Mouse (Mus musculus) heart, embryonic 10.5 days (tissue): ENCODE results near the gene Nsun5. TPM values are rescaled to one million over a fixed set of nuclear protein-coding genes. Genes with fewer than 3 reads are reported as not detected.
"Not testable (repeated sequence)": the region's sequence is repeated elsewhere in the genome, so short reads cannot be mapped to it uniquely, and the experiment has no call there.

Experiments used
- DNase-seq: peaks from one replicate; pipeline ENCODE4 v3.0.0-alpha.2; 2017; ENCODE audit warnings: low spot score
- H3K27ac ChIP-seq: fragments of 300-500 bp; sonication (generic); 2 replicates; pipeline ENCODE4 v1.5.1; 2016; ENCODE audit warnings: mild to moderate bottlenecking
- H3K27me3 ChIP-seq: fragments of 300-500 bp; sonication (generic); 2 replicates; pipeline ENCODE4 v1.6.1; 2016; ENCODE audit warnings: mild to moderate bottlenecking; ENCODE audit not compliant: poor library complexity, insufficient read depth, severe bottlenecking
- H3K36me3 ChIP-seq: fragments of 300-500 bp; sonication (generic); 2 replicates; pipeline ENCODE4 v1.6.1; 2016; ENCODE audit warnings: mild to moderate bottlenecking, moderate library complexity
- H3K4me1 ChIP-seq: fragments of 300-500 bp; sonication (generic); 2 replicates; pipeline ENCODE4 v1.6.1; 2016; ENCODE audit warnings: mild to moderate bottlenecking
- H3K4me3 ChIP-seq: fragments of 300-500 bp; sonication (generic); 2 replicates; pipeline ENCODE4 v1.5.1; 2016; ENCODE audit warnings: mild to moderate bottlenecking, moderate library complexity
- H3K9me3 ChIP-seq: fragments of 300-500 bp; sonication (generic); 2 replicates; pipeline ENCODE4 v1.6.1; 2016; ENCODE audit warnings: mild to moderate bottlenecking, moderate library complexity
- WGBS: fragments of 180-500 bp; shearing (Covaris S2); methylation state at CpG from one replicate; pipeline ENCODE4 v1.1.7; 2016; 5-methylcytosine and 5-hydroxymethylcytosine counted together
- polyA plus RNA-seq: library from polyadenylated mRNA; unstranded; fragments of >200 nt; fragmentation: Nextera tagmentation; extraction: Ambion mirVana; gene quantifications from 2 replicates; pipeline ENCODE4 v1.2.1, GENCODE M21; 2016

Gene Nsun5
- polyA plus RNA-seq, 1 experiment from 2014 or later = 33.5 TPM

- no peak for DNase-seq
- 0 out of 2 replicates have a peak overlapping the region, but pooled peaks have one; percentile 19 for H3K4me3 ChIP-seq
These were observed 16.2 kb upstream of the Nsun5 start for GRCm38 (mm10) chr5:135353564-135353963.

GRCm38 (mm10) chr5:135356090-135356489 lies 13.7 kb upstream of the Nsun5 start:
- no peak for DNase-seq

More at GRCm38 (mm10) chr5:135353564-135353963, 16.2 kb upstream of the Nsun5 start:
- Histone ChIP-seq H3K27ac (no peak overlapping the region), H3K36me3 (no peaks in the 10 kb centered on the region), H3K9me3 (peaks cover 12% of the 10 kb centered on the region), H3K27me3 (peaks cover 28% of the 10 kb centered on the region), H3K4me1 (0 out of 2 replicates have a peak, but pooled peaks cover 3% of the 10 kb centered on the region)
- 16% methylated on average over 20 of the region's 20 CpGs for WGBS

GRCm38 (mm10) chr5:135357556-135357955 lies 12.2 kb upstream of the Nsun5 start:
- no peak for DNase-seq
- WGBS = 81% methylated on average over 2 of the region's 2 CpGs
- Histone ChIP-seq H3K27me3 (peaks cover 24% of the 10 kb centered on the region), H3K9me3 (peaks cover 3% of the 10 kb centered on the region; the same call in 1 of the 2 replicates), H3K36me3 (no peaks in the 10 kb centered on the region), H3K4me1 (0 out of 2 replicates have a peak, but pooled peaks cover 3% of the 10 kb centered on the region), H3K27ac (no peak overlapping the region), H3K4me3 (no peak overlapping the region)

More at GRCm38 (mm10) chr5:135356090-135356489, 13.7 kb upstream of the Nsun5 start:
- peaks cover 31% of the 10 kb centered on the region for H3K27me3 ChIP-seq
- 0 out of 2 replicates have a peak, but pooled peaks cover 3% of the 10 kb centered on the region for H3K4me1 ChIP-seq
- no peak overlapping the region for H3K4me3 ChIP-seq
- H3K9me3 ChIP-seq = peaks cover 3% of the 10 kb centered on the region; the same call in 1 of the 2 replicates
- no peak overlapping the region for H3K27ac ChIP-seq
- H3K36me3 ChIP-seq = no peaks in the 10 kb centered on the region
- WGBS = 56% methylated on average over 1 of the region's 1 CpGs

- WGBS = 76% methylated on average over 2 of the region's 2 CpGs
- Histone ChIP-seq H3K4me1 (no peaks in the 10 kb centered on the region), H3K4me3 (no peak overlapping the region), H3K9me3 (peaks cover 3% of the 10 kb centered on the region; the same call in 1 of the 2 replicates), H3K27me3 (peaks cover 12% of the 10 kb centered on the region; the same call in 1 of the 2 replicates), H3K36me3 (no peaks in the 10 kb centered on the region), H3K27ac (no peak overlapping the region)
- no peak for DNase-seq
These were observed 10.0 kb upstream of the Nsun5 start for GRCm38 (mm10) chr5:135359772-135360171.

DNA sequence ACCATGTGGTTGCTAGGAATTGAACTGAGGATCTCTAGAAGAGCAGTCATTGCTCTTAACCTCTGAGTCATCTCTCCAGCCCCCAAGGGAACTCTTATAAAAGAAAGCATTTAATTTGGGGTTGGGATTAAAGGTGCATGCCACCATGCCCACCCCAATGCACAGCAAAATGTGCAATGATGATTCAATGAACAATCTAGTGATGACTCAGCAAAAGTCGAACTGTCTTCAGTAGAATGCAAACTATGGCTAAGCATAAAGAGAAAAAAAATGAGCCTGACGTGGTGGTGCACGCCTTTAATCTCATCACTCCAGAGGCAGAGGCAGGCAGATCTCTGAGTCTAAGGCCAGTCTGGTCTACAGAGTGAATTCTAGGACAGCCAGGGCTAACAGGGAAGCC lies 7.2 kb upstream of the Nsun5 start:
- no peak overlapping the region for H3K4me3 ChIP-seq
- peaks cover 27% of the 10 kb centered on the region for H3K27me3 ChIP-seq
- DNase-seq = no peak
- H3K9me3 ChIP-seq = peaks cover 1% of the 10 kb centered on the region; the same call in 1 of the 2 replicates
- 85% methylated on average over 3 of the region's 3 CpGs for WGBS
- no peak overlapping the region for H3K27ac ChIP-seq
- no peaks in the 10 kb centered on the region for H3K4me1 ChIP-seq
- no peaks in the 10 kb centered on the region for H3K36me3 ChIP-seq

DNA sequence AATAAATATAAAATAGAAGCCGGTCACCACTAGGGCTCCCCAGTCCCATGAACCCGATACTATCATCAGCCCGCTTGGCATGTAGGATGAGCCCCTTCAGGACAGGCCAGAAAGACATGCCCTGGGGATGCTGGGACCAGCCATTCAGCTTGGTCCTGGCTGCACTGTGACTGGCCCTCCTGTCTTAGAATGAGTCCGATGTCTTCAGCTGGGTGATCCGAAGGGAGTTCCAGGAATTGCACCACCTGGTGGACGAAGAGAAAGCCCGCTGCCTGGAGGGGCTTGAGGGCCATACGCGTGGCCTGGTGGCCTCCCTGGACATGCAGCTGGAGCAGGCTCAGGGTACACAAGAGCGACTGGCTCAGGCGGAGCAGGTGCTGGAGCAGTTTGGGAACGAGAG lies 6.2 kb upstream of the Nsun5 start:
- Histone ChIP-seq H3K9me3 (no peaks in the 10 kb centered on the region), H3K36me3 (no peaks in the 10 kb centered on the region), H3K27ac (no peak overlapping the region), H3K4me3 (no peak overlapping the region), H3K27me3 (peaks cover 25% of the 10 kb centered on the region), H3K4me1 (no peaks in the 10 kb centered on the region)
- 26% methylated on average over 12 of the region's 12 CpGs for WGBS
- DNase-seq = peak; percentile 83

DNA sequence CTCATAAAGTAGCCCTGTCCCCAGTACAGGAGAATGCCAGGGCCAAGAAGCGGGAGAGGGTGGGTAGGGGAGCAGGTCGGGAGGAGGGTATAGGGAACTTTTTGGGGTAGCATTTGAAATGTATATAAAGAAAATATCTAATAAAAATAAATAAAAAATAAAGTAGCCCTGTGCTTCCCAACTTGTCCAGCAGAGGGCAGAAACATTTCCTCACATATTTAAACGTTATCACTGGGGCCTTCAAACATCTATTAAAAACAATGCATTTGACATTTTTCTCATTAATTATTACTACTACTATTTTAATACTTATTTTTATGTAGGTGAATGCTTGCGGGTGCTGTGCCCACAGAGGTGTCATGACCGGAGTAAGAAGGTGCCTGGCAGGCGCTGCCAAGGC lies 1.9 kb upstream of the Nsun5 start:
- Histone ChIP-seq H3K27ac (no peak overlapping the region), H3K4me3 (no peak overlapping the region), H3K36me3 (peaks cover 16% of the 10 kb centered on the region), H3K9me3 (no peaks in the 10 kb centered on the region), H3K4me1 (peaks cover 17% of the 10 kb centered on the region), H3K27me3 (peaks cover 22% of the 10 kb centered on the region)
- DNase-seq = no peak
- WGBS = 54% methylated on average over 6 of the region's 6 CpGs

GRCm38 (mm10) chr5:135368312-135368711 lies 1.4 kb upstream of the Nsun5 start:
- Histone ChIP-seq H3K27me3 (peaks cover 22% of the 10 kb centered on the region), H3K4me3 (no peak overlapping the region), H3K36me3 (peaks cover 20% of the 10 kb centered on the region), H3K9me3 (no peaks in the 10 kb centered on the region), H3K4me1 (peaks cover 17% of the 10 kb centered on the region), H3K27ac (no peak overlapping the region)
- 79% methylated on average over 6 of the region's 6 CpGs for WGBS
- DNase-seq = no peak

DNA sequence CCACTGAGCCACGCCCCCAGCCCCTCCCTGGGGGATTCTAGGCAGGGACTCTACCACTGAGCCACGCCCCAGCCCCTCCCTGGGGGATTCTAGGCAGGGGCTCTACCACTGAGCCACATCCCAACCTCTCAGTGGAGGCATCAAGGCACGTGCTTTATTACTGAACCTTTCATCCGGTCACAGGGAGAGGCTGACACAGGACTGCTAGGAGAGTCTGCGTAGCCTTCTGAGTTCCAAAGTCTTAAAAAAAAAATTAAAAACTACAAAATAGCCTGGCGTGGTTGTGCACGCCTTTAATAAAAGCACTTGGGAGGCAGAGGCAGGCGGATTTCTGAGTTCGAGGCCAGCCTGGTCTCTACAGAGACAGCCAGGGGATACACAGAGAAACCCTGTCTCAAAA lies 557 bp upstream of the Nsun5 start:
- DNase-seq, H3K9me3 ChIP-seq: not testable (repeated sequence)
- 55% methylated on average over 9 of the region's 9 CpGs for WGBS
- H3K4me3 ChIP-seq = peak overlapping the region; percentile 97
- H3K36me3 ChIP-seq = peaks cover 29% of the 10 kb centered on the region
- peaks cover 20% of the 10 kb centered on the region for H3K27me3 ChIP-seq
- H3K4me1 ChIP-seq = peaks cover 17% of the 10 kb centered on the region
- peak overlapping the region; percentile 89; the same call in 1 of the 2 replicates for H3K27ac ChIP-seq

- peaks cover 17% of the 10 kb centered on the region for H3K4me1 ChIP-seq
- no peaks in the 10 kb centered on the region for H3K9me3 ChIP-seq
- 94% methylated on average over 13 of the region's 13 CpGs for WGBS
- H3K27me3 ChIP-seq = peaks cover 9% of the 10 kb centered on the region
- no peak overlapping the region for H3K4me3 ChIP-seq
- H3K27ac ChIP-seq = no peak overlapping the region
- peaks cover 49% of the 10 kb centered on the region for H3K36me3 ChIP-seq
- no peak for DNase-seq
These were observed 1.4 kb downstream of the Nsun5 start for GRCm38 (mm10) chr5:135371195-135371594.

- Histone ChIP-seq H3K27me3 (no peaks in the 10 kb centered on the region), H3K4me3 (no peak overlapping the region), H3K36me3 (peaks cover 71% of the 10 kb centered on the region), H3K4me1 (peaks cover 17% of the 10 kb centered on the region), H3K27ac (no peak overlapping the region), H3K9me3 (no peaks in the 10 kb centered on the region)
- DNase-seq = no peak
- WGBS = 93% methylated on average over 5 of the region's 5 CpGs
These were observed 3.8 kb downstream of the Nsun5 start for GRCm38 (mm10) chr5:135373601-135374000.

GRCm38 (mm10) chr5:135375167-135375566 lies 5.4 kb downstream of the Nsun5 start:
- Histone ChIP-seq H3K4me1 (peaks cover 10% of the 10 kb centered on the region), H3K9me3 (no peaks in the 10 kb centered on the region), H3K36me3 (peaks cover 86% of the 10 kb centered on the region), H3K27me3 (no peaks in the 10 kb centered on the region), H3K4me3 (no peak overlapping the region), H3K27ac (no peak overlapping the region)
- DNase-seq = no peak
- 84% methylated on average over 8 of the region's 8 CpGs for WGBS

DNA sequence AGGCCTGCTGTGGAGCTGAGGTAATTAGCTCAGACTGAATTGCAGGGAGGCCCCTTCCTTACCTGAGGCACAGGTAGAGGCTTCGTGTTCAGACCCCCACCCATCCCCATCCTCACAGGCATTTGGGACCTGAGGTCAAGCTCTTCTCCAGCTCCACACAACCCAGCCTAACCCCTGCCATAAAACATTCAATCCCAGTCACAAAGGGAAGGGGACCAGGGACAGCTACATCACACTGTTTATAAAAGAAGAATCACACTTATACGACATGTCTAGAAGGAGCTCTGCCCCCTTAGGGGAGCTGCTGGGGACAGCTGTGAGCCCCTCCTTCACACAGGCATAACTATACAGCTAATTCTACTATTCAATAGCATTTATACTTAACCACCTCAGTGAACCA lies 6.6 kb downstream of the Nsun5 start:
- Histone ChIP-seq H3K4me3 (no peak overlapping the region), H3K4me1 (no peaks in the 10 kb centered on the region), H3K27ac (no peak overlapping the region), H3K36me3 (peaks cover 96% of the 10 kb centered on the region), H3K27me3 (no peaks in the 10 kb centered on the region), H3K9me3 (no peaks in the 10 kb centered on the region)
- WGBS = 80% methylated on average over 2 of the region's 2 CpGs
- DNase-seq = no peak

GRCm38 (mm10) chr5:135380681-135381080 lies 10.9 kb downstream of the Nsun5 start:
- 92% methylated on average over 4 of the region's 4 CpGs for WGBS
- no peak overlapping the region for H3K4me3 ChIP-seq
- no peaks in the 10 kb centered on the region for H3K9me3 ChIP-seq
- no peak overlapping the region for H3K27ac ChIP-seq
- no peaks in the 10 kb centered on the region for H3K27me3 ChIP-seq
- H3K4me1 ChIP-seq = no peaks in the 10 kb centered on the region
- H3K36me3 ChIP-seq = peaks cover 96% of the 10 kb centered on the region
- no peak for DNase-seq
